Mouse (Mus musculus) granulocyte monocyte progenitor cell, adult 5-6 weeks (primary cell): ENCODE measurements around the gene Arntl. TPM values are rescaled to one million over a fixed set of nuclear protein-coding genes. Genes with fewer than 3 reads are reported as not detected.

Experiments
- ATAC-seq: replicated peaks from 2 replicates; pipeline ENCODE4 v1.8.0; 2016; ENCODE audit warnings: mild to moderate bottlenecking, moderate TSS enrichment, inconsistent platforms; ENCODE audit not compliant: poor library complexity, severe bottlenecking
- total RNA-seq, 2 experiments: library from RNA; stranded (forward) in 1 of 2; stranded (reverse) in 1 of 2; fragments of 200-712, 200-1000 nt in 1 of 2; fragments of >200 nt in 1 of 2; fragmentation: Nextera tagmentation in 1 of 2; gene quantifications; 2 replicates each; pipeline ENCODE4 v1.2.3; 2014 to 2017

Gene Arntl
- total RNA-seq, 2 experiments from 2014 or later: 6.9 to 11.8 TPM

DNA sequence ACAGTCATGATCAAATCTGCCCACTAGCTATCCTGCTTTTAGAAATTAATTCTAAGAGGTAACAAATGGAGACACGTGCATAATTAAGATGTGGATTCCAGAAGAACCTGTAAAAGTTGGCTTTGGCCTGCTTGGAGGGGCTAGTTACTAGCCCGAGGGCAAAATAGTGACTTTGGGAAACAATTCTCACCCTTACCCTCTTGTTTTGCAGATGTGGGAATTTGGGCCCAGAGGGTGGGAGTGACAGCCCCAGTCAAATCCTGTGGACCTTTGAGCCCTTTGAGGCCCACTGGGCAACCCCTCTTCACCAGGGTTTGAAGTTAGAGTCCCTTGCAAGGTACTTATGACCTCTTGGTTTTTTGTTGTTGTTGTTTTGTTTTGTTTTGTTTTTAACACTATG is 72.0 kb downstream of the Arntl start:
- ATAC-seq: no peak

DNA sequence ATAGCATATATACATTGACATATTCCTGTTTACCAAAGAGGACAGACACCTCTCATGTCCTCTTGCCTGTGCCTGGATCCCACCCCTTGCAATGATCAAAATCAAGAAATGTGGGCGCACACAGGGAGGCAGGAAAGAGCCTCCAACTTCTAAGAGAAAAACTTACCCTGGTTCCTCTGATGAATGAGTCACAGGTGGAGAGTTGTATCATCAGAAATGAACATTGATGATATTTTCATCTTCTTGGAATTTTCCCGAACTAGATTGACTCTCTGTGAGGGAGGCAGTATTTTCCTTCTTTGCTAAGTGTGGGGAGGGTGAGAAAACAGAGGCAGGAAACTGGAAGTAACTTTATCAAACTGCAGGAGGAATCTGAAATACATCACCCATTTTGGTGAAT is 78.1 kb downstream of the Arntl start:
- ATAC-seq: no peak

DNA sequence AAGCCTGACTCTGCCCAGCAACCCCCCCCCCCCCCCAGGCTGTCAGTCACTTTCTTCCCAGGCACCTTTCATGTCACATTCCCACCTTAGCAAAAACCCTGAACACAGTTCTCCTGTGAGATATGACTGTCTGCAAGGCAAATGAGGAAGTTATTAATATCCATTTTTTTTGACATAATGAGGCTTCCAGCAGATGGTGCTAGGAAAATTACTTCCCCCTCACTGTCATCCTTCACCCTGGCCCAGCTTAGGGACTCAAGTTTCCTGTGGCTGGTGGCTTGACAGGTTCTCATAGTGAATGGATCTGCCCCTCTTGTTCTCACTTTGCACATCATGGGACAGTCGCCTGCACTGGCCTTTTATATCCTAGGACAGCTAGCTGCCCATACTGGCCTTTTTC is 81.9 kb downstream of the Arntl start:
- ATAC-seq: peak; percentile 89

DNA sequence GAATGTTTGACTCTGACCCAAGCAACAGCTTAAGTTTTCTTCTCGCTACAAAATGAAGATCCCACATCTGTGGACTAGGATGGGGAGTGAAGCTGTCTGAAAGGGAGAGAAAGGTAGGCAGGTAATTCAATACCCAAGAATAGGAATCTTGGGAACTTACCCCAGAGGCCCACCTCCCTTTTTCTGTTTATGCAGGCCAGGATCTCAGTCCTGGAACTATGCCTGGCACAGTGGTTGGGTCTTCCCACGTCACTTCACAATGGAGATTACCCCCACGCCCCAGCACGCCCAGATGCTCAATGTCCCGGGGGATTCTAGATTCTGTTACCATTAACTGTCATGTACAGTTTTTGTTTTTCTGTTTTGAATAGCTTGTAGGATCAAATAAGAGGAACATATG is 84.5 kb downstream of the Arntl start:
- ATAC-seq: no peak

DNA sequence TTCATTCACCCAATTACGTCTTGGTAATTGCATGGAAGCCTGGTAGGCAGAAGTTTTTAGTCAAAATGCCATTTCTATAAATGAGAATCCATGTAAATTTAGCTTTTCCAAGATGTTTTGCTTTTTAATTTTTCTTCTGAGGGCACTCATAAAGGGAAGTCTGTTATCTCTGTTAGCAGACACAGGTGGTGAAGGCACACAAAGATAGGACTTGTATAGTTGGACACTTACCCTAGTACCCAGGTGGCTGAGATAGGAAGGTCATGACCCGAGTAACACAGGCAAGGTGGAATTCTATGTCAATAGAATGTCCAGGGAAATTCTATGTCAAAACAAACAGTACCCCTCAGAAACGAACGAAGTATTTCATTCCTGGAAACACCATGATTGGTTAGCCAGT is 84.9 kb downstream of the Arntl start:
- no peak for ATAC-seq

DNA sequence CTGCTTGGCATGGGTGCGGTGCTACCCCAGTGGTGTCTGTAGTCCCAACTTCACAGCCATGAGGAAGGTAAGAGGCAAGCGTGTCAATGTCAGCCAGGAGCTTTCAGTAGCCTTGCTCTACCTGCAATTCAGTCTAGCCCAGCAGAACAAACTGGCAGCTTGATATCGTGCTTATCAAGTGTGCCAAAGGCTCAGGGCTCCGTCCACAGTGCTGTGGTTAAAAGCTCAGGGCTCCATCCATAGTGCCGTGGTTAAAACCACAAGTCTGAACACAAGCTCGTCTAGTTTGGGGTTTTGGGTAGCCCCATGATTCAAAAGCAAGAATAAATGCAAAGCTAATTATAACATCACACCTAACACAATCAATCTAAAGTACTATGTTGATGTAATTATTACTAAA is 87.3 kb downstream of the Arntl start:
- peak; percentile 31; the same call in 1 of the 2 replicates for ATAC-seq

DNA sequence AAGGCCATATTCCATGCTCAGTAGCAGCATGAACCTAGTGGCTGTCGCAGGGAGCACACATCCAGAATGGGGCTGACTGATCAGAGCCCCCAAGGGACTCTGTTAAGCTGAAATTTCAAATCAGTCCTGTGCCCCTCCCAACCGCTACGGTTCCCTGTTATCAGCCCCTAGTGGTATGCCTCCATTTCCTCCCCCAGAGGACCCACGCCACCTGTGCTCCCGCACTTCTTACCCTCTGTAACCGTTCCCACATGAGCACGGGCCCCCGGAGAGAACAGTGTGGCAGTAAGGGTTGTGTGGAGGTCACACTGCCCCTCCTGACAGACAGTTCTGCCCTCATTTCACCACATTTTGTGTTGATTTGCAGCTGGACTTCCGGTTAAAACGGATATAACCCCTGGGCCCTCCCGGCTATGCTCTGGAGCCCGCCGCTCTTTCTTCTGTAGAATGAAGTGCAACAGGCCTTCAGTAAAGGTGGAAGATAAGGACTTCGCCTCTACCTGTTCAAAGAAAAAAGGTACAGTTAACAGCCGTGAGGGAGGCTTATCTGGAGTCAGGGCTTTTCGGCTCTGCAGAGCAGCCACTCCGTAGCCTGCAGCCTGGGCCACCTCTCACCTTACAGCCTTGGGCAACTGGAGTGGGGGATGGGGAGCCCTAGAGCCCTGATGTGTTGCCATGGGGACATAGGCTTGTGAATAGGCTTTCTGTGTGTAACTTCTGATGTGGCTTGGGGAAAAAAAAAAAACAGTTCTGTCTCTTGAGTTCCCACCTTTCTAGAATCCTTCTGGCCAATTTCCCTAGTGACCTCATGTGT is 88.0 kb downstream of the Arntl start:
- peak; percentile 82 for ATAC-seq

DNA sequence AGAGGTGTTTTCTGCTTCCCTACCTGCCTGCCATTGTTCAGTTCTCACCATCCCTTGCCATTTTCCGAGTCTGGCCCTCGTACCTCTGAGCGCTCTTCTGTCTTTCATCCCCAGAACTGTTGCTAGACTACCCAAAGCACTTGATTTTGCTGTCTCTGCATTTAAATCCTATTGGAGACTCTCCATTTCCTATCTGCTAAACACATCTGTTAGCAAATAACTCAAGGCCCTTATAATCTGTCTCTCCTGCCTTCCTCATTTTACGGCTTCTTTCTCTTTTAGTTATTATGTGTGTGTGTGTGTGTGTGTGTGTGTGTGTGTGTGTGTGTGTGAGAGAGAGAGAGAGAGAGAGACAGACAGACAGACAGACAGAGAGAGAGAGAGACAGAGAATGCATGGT is 90.5 kb downstream of the Arntl start:
- no peak for ATAC-seq

DNA sequence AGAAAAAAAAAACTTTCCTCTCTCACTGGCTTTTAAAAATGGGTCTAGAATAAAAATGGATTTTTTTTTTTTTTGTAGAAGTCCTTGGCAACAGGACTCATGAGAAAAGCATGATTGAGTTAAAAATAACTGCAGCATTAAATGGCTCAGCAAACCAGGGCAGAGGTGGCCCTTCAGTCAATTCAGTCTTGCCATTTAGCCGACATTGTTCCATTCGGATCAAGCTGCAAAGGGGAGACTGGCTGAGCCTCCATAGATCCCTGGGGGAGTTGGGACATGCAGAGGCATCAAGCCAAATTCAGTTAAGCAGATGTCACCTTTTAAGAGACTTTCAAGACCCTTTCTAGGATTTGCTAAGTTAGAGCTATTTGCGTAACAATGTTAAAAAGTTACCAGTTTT is 102.9 kb downstream of the Arntl start:
- ATAC-seq: no peak

DNA sequence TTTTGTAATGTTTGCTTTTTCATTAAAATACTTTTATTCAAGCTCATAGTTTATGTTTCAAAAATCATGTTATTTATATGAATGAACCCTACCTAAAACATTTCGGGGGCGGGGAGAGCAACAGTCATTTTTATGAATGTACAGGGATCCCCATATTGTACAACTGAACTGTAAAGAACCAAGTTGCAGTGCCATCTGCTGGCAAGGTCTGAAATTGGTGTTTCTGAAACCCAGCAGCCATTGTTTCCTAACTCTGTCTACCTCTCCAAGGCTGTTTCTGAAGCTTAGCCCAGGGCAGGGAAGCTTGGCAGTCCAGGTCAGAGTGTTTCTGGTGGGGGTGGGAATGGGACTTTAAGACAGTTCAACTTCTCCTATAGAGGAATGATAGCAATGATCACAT is 104.5 kb downstream of the Arntl start:
- ATAC-seq: peak; percentile 75

DNA sequence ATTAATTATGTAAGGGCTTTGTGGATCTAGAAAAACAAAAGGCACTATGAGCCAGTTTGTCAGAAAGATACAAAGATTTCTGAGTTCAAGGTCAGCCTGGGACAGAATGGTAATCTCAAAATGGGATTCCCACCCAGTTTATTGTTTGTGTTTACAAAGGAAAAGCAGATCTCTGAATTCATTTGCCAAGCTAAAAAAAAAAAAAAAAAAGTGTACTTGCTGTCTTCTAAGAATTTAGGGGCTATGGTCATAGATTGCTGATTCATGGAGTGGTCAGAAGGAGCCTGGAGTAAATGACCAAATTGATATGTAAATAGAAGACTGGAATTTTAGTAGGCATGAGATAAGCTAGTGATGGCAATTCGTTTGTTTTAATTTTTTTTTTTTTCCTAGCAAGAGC is 112.9 kb downstream of the Arntl start:
- ATAC-seq: no peak

DNA sequence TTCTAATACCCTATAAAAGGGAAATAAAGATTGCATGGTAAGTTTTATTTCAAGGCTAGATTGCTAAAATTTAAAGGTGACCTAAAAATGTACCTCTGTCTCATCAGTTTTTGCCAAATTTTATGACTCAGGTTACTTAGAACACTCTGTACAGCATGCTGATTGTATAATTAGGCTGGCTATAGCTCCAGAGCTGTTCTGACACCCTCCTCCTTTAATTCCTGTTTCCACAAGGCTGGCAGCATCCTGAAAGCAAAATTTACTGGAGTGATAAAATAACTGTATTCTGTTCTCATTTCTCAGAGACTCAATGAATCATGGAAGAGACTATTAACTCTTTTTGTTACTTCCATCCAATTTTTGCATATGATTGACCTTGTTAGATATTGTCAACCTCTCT is 126.8 kb downstream of the Arntl start:
- ATAC-seq: no peak

DNA sequence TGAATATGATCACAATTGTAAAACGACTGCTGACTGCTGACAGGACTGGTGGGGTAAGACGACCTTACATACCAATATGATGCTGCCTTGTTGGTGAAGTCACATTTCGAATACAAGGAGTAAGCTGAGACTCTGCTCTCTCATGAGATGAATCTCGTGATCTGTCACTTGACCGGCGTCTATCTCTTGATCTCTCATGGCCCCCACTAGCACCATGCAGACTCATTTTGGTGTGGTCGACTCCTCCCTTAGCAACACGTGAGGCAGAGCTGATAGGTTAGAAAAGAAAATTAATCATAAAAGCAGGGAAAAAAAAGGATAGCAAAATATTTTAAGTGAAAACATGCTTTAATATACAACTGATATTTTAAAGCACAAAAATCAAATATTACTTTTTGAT is 128.0 kb downstream of the Arntl start:
- no peak for ATAC-seq

DNA sequence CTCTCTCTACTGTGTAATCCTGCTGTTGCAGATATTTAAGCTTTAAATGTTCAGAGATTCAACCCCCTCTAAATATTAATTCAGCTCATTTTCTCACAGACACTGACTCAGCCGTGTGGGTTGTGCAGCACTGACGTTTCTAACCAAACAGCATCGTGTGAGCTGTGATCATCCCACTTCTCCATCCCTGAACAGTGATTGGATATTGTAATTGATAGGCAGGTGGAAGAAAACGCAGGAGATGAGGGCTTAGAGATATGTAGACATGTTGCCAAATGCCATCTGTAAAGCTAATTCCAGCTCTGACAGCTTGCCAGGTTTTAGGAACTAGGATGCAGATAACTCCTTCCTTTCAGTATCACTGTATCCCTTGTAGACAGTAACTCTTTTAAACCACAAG is 140.0 kb downstream of the Arntl start:
- no peak for ATAC-seq

DNA sequence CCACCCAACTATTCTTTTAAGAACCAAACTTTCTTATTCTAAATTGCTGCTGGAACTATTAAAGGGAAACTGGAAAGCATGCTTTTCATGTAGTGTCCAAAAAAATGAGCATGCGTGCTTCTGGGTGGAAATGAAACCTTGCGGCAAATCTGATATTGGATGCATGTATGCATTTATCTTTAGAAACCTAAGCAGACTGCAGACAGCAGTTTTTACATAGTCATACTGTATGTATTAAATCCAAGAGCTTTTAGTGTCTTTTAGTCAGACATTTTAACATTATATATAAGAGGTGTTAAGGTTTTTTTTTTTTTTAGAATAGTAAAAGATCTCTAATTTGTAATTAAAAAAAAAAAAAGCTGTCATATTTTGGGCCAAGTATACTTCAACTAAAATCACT is 140.4 kb downstream of the Arntl start:
- no peak for ATAC-seq

DNA sequence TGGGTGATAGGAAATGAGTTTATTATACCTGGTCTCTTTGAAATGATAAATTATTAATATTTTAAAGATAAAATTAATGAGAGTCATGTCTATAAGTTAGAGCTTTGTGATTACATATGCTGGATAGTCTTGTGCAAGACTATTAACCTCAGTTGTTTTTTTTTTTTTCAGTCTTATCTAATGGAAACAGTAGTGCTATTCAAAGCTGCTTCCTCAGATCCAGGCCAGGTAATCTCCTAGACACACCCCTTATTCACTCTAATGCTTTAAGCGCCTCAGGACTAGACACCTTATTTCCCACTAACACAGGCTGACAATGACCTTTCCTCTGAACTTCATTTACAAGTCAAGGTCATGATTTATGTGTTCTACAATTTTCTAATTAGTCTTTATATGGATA is 141.8 kb downstream of the Arntl start:
- ATAC-seq: no peak

Other genes with a start within 250 kb of the Arntl start
- gene Btbd10, start 161.9 kb downstream of the Arntl start, total RNA-seq (2014; fragmentation: Nextera tagmentation): 16.3 and 28.3 TPM in 2 replicates
- 25.2 and 26.0 TPM in 2 replicates for gene Btbd10, start 161.9 kb downstream of the Arntl start, total RNA-seq (2017)
- gene Pth, start 181.1 kb downstream of the Arntl start, total RNA-seq (2014; fragmentation: Nextera tagmentation): not detected in 2 replicates
- not detected in 2 replicates for gene Pth, start 181.1 kb downstream of the Arntl start, total RNA-seq (2017)